Mouse (Mus musculus) myocyte (in vitro differentiated cells): ENCODE measurements at regions not wholly inside any gene's neighbourhood (a gene's known extent, or its start where the extent isn't known, plus 50 kb on each side); places are given as distances from the start of the nearest gene placed in this dataset.

Experiments used
- H3K27me3 ChIP-seq: one replicate; pipeline ENCODE4 v1.6.1; 2011; ENCODE audit not compliant: control insufficient read depth, insufficient read depth, insufficient read length
- H3K36me3 ChIP-seq: one replicate; pipeline ENCODE4 v1.6.1; 2011; ENCODE audit not compliant: control insufficient read depth, insufficient read depth
- H3K4me2 ChIP-seq: one replicate; pipeline ENCODE4 v1.6.1; 2011; ENCODE audit warnings: low read depth, control low read depth
- H3K4me3 ChIP-seq: one replicate; pipeline ENCODE4 v1.5.1; 2011; ENCODE audit warnings: mild to moderate bottlenecking, control low read depth, moderate library complexity
- H3K79me2 ChIP-seq: one replicate; pipeline ENCODE4 v1.6.1; 2011; ENCODE audit not compliant: control insufficient read depth, insufficient read depth
- H3ac ChIP-seq: one replicate; pipeline ENCODE4 v1.6.1; 2011; ENCODE audit not compliant: control insufficient read depth, insufficient read length
- CEBPB ChIP-seq: IDR thresholded peaks from 2 replicates; pipeline ENCODE4 v1.6.1; 2011; ENCODE audit warnings: mild to moderate bottlenecking, moderate library complexity; ENCODE audit not compliant: poor library complexity, insufficient read depth, severe bottlenecking
- E2F4 ChIP-seq: IDR thresholded peaks from one replicate; pipeline ENCODE4 v1.6.1; 2011; ENCODE audit warnings: mild to moderate bottlenecking, control low read depth, moderate library complexity; ENCODE audit not compliant: insufficient read depth
- MAX ChIP-seq: IDR thresholded peaks from one replicate; pipeline ENCODE4 v1.6.1; 2011; ENCODE audit warnings: low read depth, mild to moderate bottlenecking, control low read depth
- MYOD1 ChIP-seq, 3 experiments: IDR thresholded peaks; one replicate each; pipeline ENCODE4 v1.6.1; 2011; ENCODE audit warnings: control low read depth in 2 of 3, low read depth in 2 of 3, mild to moderate bottlenecking in 2 of 3, moderate library complexity in 1 of 3; ENCODE audit not compliant: insufficient read length in 2 of 3, control insufficient read depth in 1 of 3
- MYOG ChIP-seq, 3 experiments: IDR thresholded peaks; one replicate each; pipeline ENCODE4 v1.6.1; 2011; ENCODE audit warnings: control low read depth in 2 of 3, low read depth in 2 of 3, mild to moderate bottlenecking in 2 of 3; ENCODE audit not compliant: insufficient read length in 2 of 3, control insufficient read depth in 1 of 3, insufficient read depth in 1 of 3
- POLR2A ChIP-seq: IDR thresholded peaks from one replicate; pipeline ENCODE4 v1.6.1; 2011; ENCODE audit warnings: low read depth, mild to moderate bottlenecking, control low read depth, moderate library complexity; ENCODE audit not compliant: insufficient read length
- POLR2AphosphoS2 ChIP-seq: IDR thresholded peaks from one replicate; pipeline ENCODE4 v1.6.1; 2011; ENCODE audit warnings: low read depth, control low read depth; ENCODE audit not compliant: insufficient read length
- REST ChIP-seq: IDR thresholded peaks from one replicate; pipeline ENCODE4 v1.6.1; 2011; ENCODE audit warnings: mild to moderate bottlenecking, control low read depth, moderate library complexity; ENCODE audit not compliant: insufficient read depth, insufficient read length
- SRF ChIP-seq: IDR thresholded peaks from one replicate; pipeline ENCODE4 v1.6.1; 2011; ENCODE audit warnings: low read depth; ENCODE audit not compliant: control insufficient read depth, insufficient read length
- TCF12 ChIP-seq: IDR thresholded peaks from one replicate; pipeline ENCODE4 v1.6.1; 2011; ENCODE audit warnings: mild to moderate bottlenecking, control low read depth; ENCODE audit not compliant: poor library complexity, insufficient read depth, severe bottlenecking
- TCF3 ChIP-seq: IDR thresholded peaks from one replicate; pipeline ENCODE4 v1.6.1; 2011; ENCODE audit warnings: low read depth, control low read depth; ENCODE audit not compliant: insufficient read length
- USF1 ChIP-seq: IDR thresholded peaks from one replicate; pipeline ENCODE4 v1.6.1; 2011; ENCODE audit warnings: low read depth, mild to moderate bottlenecking, control low read depth, moderate library complexity

- Histone ChIP-seq H3K4me3 (no peak overlapping the region), H3K27me3 (no peaks in the 10 kb centered on the region), H3K36me3 (no peaks in the 10 kb centered on the region), H3K4me2 (no peak overlapping the region), H3ac (no peak overlapping the region), H3K79me2 (no peaks in the 10 kb centered on the region)
- no peak for TF ChIP-seq USF1
Observed at GRCm38 (mm10) chr10:117440225-117440976, 60.6 kb upstream of the Cpsf6 start.

DNA sequence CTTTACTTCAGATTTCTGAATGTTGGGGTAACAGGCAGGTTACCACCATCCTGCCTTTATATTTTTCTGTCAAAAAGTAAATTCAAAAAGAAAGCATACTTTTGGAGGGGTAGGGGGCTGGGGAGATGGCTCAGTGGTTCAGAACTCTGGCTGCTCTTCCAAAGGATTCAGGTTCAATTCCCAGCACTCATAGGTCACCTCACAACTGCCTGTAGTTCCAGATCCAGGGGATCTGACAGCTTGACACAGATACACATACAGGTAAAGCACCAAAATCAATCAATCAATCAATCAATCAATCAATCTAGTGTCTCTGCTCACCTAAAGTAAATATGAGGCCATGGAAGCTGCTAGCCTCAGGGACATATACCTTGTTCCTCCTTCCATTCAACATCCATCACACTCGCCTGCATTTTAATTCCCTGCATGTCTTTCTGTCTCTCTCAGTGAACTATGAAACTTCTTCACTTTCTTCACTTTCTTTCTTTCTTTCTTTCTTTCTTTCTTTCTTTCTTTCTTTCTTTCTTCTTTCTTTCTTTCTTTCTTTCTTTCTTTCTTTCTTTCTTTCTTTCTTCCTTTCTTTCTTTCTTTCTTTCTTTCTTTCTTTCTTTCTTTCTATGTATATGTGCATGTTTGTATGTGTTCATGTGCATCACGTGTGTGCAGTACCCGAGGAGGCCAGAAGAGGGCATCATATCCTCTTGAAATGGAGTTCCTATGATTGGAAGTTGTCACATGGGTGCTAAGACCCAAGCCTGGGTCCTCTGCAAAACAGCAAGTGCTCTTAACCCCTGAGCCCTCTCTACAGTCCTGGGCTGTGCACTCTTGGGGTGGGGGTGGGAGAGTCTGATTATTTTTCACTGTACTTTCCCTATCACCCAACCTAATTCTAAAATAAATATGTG lies 59.6 kb upstream of the Cpsf6 start:
- TF ChIP-seq POLR2AphosphoS2: no peak
- Histone ChIP-seq H3ac (no peak overlapping the region), H3K4me2 (no peak overlapping the region), H3K4me3 (no peak overlapping the region), H3K27me3 (no peaks in the 10 kb centered on the region), H3K79me2 (no peaks in the 10 kb centered on the region), H3K36me3 (no peaks in the 10 kb centered on the region)

DNA sequence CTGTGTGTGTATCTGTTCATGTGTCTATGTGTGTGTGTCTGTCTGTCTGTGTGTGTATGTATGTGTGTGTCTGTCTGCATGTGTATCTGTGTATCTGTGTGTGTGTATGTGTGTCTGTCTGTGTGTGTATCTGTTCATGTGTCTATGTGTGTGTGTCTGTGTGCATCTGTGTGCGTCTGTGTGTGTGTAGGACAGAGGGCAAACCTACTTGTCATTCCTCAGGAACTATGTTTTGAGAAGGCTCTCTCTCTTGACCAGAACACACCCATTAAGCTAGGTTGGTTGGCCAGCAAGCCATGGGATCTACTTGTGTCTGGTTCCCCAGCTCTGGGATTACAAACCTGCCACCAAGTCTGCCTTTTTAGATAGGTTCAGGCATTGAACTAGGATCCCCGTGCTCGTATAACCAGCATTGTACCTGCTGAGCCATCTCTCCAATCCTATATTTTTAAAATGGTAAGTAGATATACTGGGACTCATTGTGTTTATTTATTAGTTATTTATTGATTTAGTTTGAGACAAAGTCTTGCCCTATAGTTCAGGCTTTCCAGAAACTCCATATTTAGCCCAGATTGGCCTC lies 58.9 kb upstream of the Cpsf6 start:
- Histone ChIP-seq H3K79me2 (no peaks in the 10 kb centered on the region), H3ac (no peak overlapping the region)
- TF ChIP-seq POLR2AphosphoS2: no peak
- no peak for TF ChIP-seq REST
- TF ChIP-seq POLR2A: no peak
- TF ChIP-seq E2F4: no peak
- no peak for TF ChIP-seq MAX
- TF ChIP-seq TCF12: no peak
- TF ChIP-seq SRF: no peak
- TF ChIP-seq USF1: no peak
- no peak for TF ChIP-seq MYOG (IDR thresholded peaks at IDR 0.05; ENCODE audit: control insufficient read depth in 1 of 3, insufficient read depth in 1 of 3, insufficient read length in 2 of 3, low read depth in 2 of 3)
- no peak for TF ChIP-seq TCF3
- TF ChIP-seq MYOD1 (IDR thresholded peaks at IDR 0.05; ENCODE audit: control insufficient read depth in 1 of 3, insufficient read length in 2 of 3, low read depth in 2 of 3): no peak
- no peak for TF ChIP-seq CEBPB

DNA sequence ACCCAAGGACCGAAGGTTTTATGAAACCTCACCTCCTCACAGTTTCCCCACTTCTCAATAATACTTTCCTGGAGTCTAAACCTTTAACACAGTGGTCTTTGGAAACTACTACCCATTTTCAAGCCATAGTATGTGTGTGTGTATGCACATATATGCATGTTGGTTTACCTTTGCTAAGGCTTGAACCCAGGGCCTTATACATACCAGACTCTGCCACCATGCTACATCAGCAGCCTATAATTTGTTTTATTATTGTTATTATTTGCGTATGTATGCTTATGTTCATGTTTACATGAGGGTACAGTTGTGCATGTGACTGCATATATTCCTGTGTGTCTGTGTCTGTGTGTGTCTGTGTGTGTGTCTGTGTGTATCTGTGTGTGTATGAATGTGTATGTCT lies 58.2 kb upstream of the Cpsf6 start:
- Histone ChIP-seq H3K79me2 (no peaks in the 10 kb centered on the region), H3ac (no peak overlapping the region), H3K4me2 (no peak overlapping the region), H3K27me3 (no peaks in the 10 kb centered on the region), H3K4me3 (no peak overlapping the region), H3K36me3 (no peaks in the 10 kb centered on the region)
- TF ChIP-seq E2F4 (no peak), TCF3 (no peak), CEBPB (no peak), MYOD1 (IDR thresholded peaks at IDR 0.05; ENCODE audit: control insufficient read depth in 1 of 3, insufficient read length in 2 of 3, low read depth in 2 of 3) (no peak), USF1 (no peak), MAX (no peak), REST (no peak), POLR2A (no peak), POLR2AphosphoS2 (no peak), TCF12 (no peak), SRF (no peak), MYOG (IDR thresholded peaks at IDR 0.05; ENCODE audit: control insufficient read depth in 1 of 3, insufficient read depth in 1 of 3, insufficient read length in 2 of 3, low read depth in 2 of 3) (no peak)

More for the DNA sequence above, 58.9 kb upstream of the Cpsf6 start:
- H3K36me3 ChIP-seq: no peaks in the 10 kb centered on the region
- H3K4me3 ChIP-seq: no peak overlapping the region
- no peak overlapping the region for H3K4me2 ChIP-seq
- H3K27me3 ChIP-seq: no peaks in the 10 kb centered on the region
